Mouse (Mus musculus): ENCODE measurements around the gene Herpud2. TPM values are rescaled to one million over a fixed set of nuclear protein-coding genes. Genes with fewer than 3 reads are reported as not detected.

Herpud2 gene
- polyA plus RNA-seq, 1 experiment, result 14.7 TPM

Other genes with a start within 250 kb of the Herpud2 start
- gene Gm10181, start 62.4 kb downstream of the Herpud2 start, polyA plus RNA-seq (2012; rRNA removed), result not detected in 2 replicates
- gene Sept7, start 100.6 kb upstream of the Herpud2 start, polyA plus RNA-seq (2012; rRNA removed), result 8.0 and 9.9 TPM in 2 replicates

Measured in large intestine, adult 2 months (tissue).